ENCODE assay signal across 16 mouse cellular contexts in genomic region chr9:121279216-121279615, GRCm38 (mm10). TPM values are rescaled to one million over a fixed set of nuclear protein-coding genes. Genes with fewer than 3 reads are reported as not detected.
DNase-seq lines count a peak whose midpoint lies in the region; TF ChIP-seq lines count a peak whose summit lies in the region.
"Had no signal": no experiment of that assay in that cellular context is flagged by ENCODE, and none has a peak within 500 bp of the region (broad histone marks: within the 10 kb centered on the region; RNA-seq: fewer than 3 reads in every experiment).

No protein-coding gene starts in this region.

- H3K4me3 ChIP-seq in testis, adult 2 months (ENCODE audit: control insufficient read depth, low read depth, low read length), result peak overlapping the region; percentile 51
- H3K4me3 ChIP-seq: embryonic facial prominence, embryonic 13.5 days; embryonic facial prominence, embryonic 15.5 days; forebrain, embryonic 10.5 days; forebrain, embryonic 12.5 days had no signal

- H3K27me3 ChIP-seq in testis, adult 2 months (ENCODE audit: control insufficient read depth, insufficient read depth, low read length), result no peaks in the 10 kb centered on the region
- H3K27me3 ChIP-seq: embryonic facial prominence, embryonic 13.5 days; embryonic facial prominence, embryonic 15.5 days; forebrain, embryonic 12.5 days had no signal

- peaks cover 12% of the 10 kb centered on the region for H3K4me1 ChIP-seq in testis, adult 2 months (ENCODE audit: control insufficient read depth, insufficient read depth, low read length)

- DNase-seq in cerebellum, adult 9-11 months, result peak; percentile 53
- DNase-seq in cerebellum, adult 18-20 months, result no peak
- DNase-seq in testis, postnatal 14 days (ENCODE audit: low spot score), result no peak
- no peak for DNase-seq in right cerebral cortex, postnatal 4 days
- DNase-seq: adrenal gland, adult 2 months; adrenal gland, postnatal 10 days; adrenal gland, postnatal 25 days; cerebellum, adult 11 months; cerebellum, adult 8-10 months; cerebellum, postnatal 25 days; embryo, embryonic 11 days had no signal

- no peak for TF ChIP-seq CTCF in testis, adult 2 months (IDR thresholded peaks at IDR 0.05; ENCODE audit: control insufficient read depth, insufficient read depth, insufficient replicate concordance, low read depth, low read length)

- H3K27ac ChIP-seq in testis, adult 2 months (ENCODE audit: control insufficient read depth, insufficient read depth, low read depth, low read length), result no peak overlapping the region
- H3K27ac ChIP-seq: embryonic facial prominence, embryonic 13.5 days; embryonic facial prominence, embryonic 15.5 days; forebrain, embryonic 10.5 days; forebrain, embryonic 12.5 days had no signal

- TF ChIP-seq POLR2A in testis, adult 2 months (IDR thresholded peaks at IDR 0.05; ENCODE audit: control insufficient read depth, low read depth, low read length), result no peak

- peaks cover 3% of the 10 kb centered on the region; the same call in 1 of the 2 replicates for H3K36me3 ChIP-seq in testis, adult 2 months (ENCODE audit: control insufficient read depth, insufficient read depth, low read length)
- H3K36me3 ChIP-seq: embryonic facial prominence, embryonic 15.5 days; forebrain, embryonic 12.5 days had no signal

RNA-seq across cellular contexts. Expression of gene Ulk4, which starts 2.2 kb away (rescaled TPM):
- 291 and 327 TPM in 2 replicates for polyA plus RNA-seq in testis, adult 2 months (2012; rRNA removed)

RNA-seq across cellular contexts. Expression of gene Trak1, which starts 18.1 kb away (rescaled TPM):
- polyA plus RNA-seq in testis, adult 2 months (2012; rRNA removed), result 22.2 and 23.1 TPM in 2 replicates
